ENCODE assay signal across 19 mouse cellular contexts in the genomic region with DNA sequence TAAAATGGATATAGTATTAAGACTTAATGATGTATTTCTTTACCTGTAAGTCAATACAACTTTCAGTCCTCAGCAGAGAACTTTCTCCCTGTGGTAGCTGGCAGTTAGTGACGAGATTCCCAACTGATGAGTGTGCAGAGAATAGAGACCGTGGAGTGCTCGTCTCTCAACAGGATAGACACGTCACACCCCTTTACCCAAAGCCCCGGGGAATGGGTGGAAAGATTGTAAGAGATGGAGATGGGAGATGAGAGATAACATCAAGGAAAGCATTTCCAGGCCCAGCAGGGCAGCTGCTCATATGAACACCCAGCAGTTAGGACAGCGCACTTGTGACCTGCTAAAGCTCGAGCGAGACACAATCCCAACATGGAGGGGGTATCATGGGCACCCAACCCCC. TPM values are rescaled to one million over a fixed set of nuclear protein-coding genes. Genes with fewer than 3 reads are reported as not detected.
"Had no signal": no experiment of that assay in that cellular context is flagged by ENCODE, and none has a peak within 500 bp of the region (broad histone marks: within the 10 kb centered on the region; RNA-seq: fewer than 3 reads in every experiment).

No protein-coding gene starts in this region.

- DNase-seq: lung, adult 18-20 months; lung, postnatal 14 days; lung, postnatal 36 days; right cerebral cortex, postnatal 14 days; thymus, adult 2 months; thymus, postnatal 25 days; thymus, postnatal 4 days had no signal

- H3K4me3 ChIP-seq: lung, embryonic 15.5 days; megakaryocyte, embryonic 14.5 days; midbrain, embryonic 13.5 days; midbrain, embryonic 15.5 days; neural tube, embryonic 12.5 days; stomach, embryonic 15.5 days had no signal

- H3K9me3 ChIP-seq: lung, embryonic 15.5 days; midbrain, embryonic 13.5 days; midbrain, embryonic 15.5 days; neural tube, embryonic 12.5 days; stomach, embryonic 15.5 days had no signal

- H3K4me1 ChIP-seq: lung, embryonic 15.5 days; midbrain, embryonic 13.5 days; midbrain, embryonic 15.5 days; neural tube, embryonic 12.5 days; stomach, embryonic 15.5 days had no signal

- H3K27ac ChIP-seq: lung, embryonic 15.5 days; macrophage; midbrain, embryonic 13.5 days; midbrain, embryonic 15.5 days; neural tube, embryonic 12.5 days; stomach, embryonic 15.5 days; stomach, postnatal 0 days had no signal

- H3K9ac ChIP-seq: lung, embryonic 15.5 days; midbrain, embryonic 13.5 days; midbrain, embryonic 15.5 days; neural tube, embryonic 12.5 days; stomach, embryonic 15.5 days had no signal

- H3K27me3 ChIP-seq: lung, embryonic 15.5 days; megakaryocyte, embryonic 14.5 days; midbrain, embryonic 13.5 days; midbrain, embryonic 15.5 days; neural tube, embryonic 12.5 days; stomach, embryonic 15.5 days had no signal

- H3K36me3 ChIP-seq: lung, embryonic 15.5 days; midbrain, embryonic 13.5 days; midbrain, embryonic 15.5 days; neural tube, embryonic 12.5 days; stomach, embryonic 15.5 days had no signal

RNA-seq across cellular contexts. Expression of gene Tmem45b, which starts 20.0 kb away (rescaled TPM):
- total RNA-seq: megakaryocyte progenitor cell, adult 5-6 weeks; midbrain, postnatal 0 days; monocyte, adult 5-6 weeks; neutrophil, adult 5-6 weeks had no signal
- polyA plus RNA-seq: macrophage; neural tube, embryonic 12.5 days had no signal
